Mouse (Mus musculus): ENCODE data around the gene Mark1.

DNA sequence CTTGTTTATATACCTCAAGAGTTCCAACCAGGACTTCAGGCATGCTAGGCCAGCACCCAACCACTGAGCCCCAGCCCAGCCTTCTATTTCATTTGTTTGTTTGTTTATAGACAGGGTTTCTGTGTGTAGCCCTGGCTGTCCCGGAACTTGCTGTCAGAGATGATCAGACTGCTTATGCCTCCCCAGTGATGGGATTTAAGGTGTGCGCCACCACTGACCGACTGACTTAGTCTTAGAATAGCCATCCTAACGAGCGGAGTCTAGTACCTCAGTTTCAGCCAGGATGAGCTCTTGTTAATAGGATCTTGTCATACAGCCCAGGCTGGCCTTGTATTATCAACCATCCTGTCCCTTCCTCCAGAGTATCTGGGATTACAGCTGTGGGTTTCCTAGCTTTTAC is 118.2 kb downstream of the Mark1 start:
- TF ChIP-seq CTCF (IDR thresholded peaks at IDR 0.05) (no peak), EP300 (IDR thresholded peaks at IDR 0.05) (no peak)
